Mouse (Mus musculus): ENCODE results near the gene Tmem252. TPM values are rescaled to one million over a fixed set of nuclear protein-coding genes. Genes with fewer than 3 reads are reported as not detected.

Tmem252 gene
- under 1 TPM in 3 of 4 experiments, not detected in 1; 0.09 to 0.11 (median 0.09) TPM for total RNA-seq (2022)

DNA sequence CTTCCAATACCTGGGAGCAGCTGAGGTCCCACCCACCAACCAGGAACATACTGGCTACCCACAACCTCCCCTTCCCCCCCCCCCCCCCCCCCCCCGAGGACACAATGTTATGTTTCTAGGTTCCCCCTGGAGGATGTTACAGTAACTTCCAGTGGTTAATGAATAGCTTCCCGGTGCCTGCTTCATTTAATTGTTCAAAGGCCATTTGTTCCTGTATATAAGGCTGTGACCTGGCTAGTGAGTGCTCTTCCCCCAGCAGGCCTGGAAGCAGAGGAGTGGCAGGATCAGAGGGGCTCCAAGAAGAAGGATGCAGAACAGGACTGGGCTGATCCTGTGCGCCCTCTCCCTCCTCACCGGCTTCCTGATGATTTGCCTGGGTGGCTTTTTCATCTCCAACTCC lies at the start of gene Tmem252:
TSS of gene Tmem252 (plus strand) at position 247 of the 400 bp plus-strand sequence.
- DNase-seq (ENCODE audit: low spot score): no peak

DNA sequence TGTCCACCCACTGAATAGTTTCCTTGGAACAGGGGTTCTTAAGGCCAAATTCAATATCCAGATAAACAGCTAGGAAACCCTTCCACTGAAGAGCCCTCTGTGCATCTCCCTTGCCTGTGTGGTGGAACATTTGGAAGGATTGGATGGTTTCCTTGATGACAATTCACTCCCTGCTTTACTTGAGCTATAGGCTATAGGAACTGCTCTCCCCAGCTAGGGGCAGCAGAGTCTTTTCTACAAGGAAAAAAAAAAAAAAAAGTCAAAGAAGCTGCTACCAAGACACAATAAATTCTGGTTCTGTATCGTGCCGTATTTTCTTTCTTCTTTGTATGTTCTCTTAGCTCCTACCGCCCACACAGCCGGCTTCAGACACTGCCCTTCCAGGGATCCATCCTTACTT lies 45.8 kb upstream of the Tmem252 start:
- no peak for DNase-seq (ENCODE audit: low spot score)

DNA sequence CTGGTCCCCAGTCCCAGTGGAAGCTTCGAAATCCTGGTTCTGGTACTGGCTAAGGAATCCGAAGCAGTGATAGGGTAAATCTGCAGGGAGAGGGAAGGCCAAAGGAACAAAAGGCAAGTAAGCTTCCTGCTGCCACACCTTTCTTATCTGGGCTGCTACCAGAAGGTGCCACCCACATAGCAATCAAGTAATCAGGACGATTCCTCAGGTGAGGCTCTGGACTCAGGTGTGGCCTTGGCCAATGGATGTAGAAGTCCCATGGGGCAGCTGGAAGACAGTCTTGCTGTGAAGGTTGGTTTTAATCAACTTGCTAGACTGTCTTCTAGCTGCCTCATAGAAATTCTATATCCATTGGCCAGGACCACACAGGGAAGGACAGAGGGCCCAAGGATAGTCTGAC lies 40.8 kb upstream of the Tmem252 start:
- no peak for DNase-seq (ENCODE audit: low spot score)

DNA sequence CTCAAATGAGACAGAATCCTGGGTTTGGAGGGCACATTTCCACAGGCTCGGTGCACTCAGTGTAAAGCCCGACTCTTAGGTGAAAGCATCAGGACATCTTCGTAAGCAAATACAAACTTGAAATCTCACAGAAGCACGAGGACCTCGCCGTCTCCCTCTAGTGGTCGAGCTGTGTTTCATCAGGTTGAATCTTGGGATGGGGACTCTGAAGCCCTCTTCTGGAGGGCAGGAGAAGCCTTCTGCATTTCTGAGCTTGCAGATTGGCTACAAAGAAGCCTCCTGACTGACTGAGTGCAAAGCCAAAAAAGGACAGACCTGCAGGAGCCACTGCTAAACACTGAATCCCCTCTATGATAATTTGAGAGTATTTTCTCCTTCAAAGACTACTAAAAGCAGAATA lies 39.2 kb upstream of the Tmem252 start:
- DNase-seq (ENCODE audit: low spot score): peak; percentile 57

DNA sequence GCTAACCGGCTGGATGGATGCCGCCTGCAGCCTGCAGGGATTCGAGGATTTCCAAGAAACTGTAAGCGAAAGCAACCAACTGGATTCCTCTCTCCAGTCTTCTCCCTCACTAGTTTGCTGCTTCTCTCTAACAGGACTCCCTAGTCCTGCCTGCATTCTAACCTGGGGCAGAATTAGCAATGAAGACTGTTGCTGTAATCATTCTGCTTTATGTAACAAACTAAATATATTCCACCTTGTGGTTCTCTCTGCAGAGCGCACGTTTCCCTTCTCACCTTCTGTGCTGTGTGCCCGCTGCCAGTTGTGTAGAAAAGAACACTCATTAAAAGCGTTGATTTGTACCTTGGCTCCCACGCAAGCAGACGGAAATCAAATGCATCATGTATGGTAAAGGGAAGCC lies 37.2 kb upstream of the Tmem252 start:
- DNase-seq (ENCODE audit: low spot score): no peak

DNA sequence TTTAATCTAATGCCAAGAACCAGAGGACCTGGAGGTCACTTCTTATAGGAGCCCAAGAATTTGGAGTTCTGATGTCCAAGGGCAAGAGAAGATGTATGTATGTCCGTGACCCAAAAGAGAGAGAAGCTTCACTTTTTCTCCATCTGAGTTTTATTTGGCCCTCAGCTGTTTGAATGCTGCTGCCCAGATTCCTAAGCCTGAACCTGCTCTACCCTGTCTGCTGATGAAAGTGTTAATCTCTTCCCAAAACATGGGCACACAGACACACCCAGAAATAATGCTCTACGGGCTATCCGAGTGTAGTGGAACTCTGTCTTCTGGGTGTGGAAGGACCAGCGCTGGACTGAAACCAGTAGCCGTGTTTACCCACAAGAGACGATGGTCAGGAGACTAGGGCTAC lies 35.8 kb upstream of the Tmem252 start:
- no peak for DNase-seq (ENCODE audit: low spot score)

DNA sequence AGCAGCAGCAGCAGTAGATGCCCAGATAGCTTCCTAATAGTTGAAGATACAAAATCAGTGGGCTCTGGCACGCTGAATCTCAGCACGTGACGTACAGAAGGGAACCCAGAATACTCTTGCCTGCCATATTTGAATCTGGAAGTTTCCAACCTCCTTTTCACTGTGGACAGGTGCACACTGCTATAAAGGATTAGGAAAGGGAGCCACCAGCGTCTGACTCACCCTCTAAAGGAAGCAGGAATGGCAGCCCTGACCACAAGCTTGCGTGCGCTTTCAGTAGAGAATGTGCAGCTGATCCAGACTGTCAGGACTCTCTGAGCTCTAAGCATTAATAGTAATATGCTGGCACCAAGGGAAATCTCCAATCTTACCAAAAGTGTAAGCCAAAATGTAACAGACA lies 32.8 kb upstream of the Tmem252 start:
- no peak for DNase-seq (ENCODE audit: low spot score)

DNA sequence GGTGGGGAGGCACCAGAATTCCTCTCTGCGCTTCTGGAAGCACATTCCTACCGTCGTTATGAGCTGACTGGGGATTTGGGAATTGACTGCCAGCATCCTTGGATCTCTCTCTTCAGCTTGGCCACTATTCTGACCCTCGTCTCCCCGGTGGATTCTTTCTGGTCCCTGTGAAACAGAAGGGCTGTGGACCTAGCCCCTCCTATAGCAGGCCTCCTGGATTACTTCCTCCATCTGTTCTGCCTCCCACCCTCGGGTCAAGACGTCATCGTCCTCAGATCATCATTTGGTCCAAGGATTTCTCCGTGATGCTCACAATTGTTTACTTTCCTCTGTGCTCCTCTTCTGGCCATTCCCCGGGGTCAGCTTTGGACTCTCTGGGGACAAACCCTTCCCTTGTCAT lies 28.8 kb upstream of the Tmem252 start:
- peak; percentile 23 for DNase-seq (ENCODE audit: low spot score)

DNA sequence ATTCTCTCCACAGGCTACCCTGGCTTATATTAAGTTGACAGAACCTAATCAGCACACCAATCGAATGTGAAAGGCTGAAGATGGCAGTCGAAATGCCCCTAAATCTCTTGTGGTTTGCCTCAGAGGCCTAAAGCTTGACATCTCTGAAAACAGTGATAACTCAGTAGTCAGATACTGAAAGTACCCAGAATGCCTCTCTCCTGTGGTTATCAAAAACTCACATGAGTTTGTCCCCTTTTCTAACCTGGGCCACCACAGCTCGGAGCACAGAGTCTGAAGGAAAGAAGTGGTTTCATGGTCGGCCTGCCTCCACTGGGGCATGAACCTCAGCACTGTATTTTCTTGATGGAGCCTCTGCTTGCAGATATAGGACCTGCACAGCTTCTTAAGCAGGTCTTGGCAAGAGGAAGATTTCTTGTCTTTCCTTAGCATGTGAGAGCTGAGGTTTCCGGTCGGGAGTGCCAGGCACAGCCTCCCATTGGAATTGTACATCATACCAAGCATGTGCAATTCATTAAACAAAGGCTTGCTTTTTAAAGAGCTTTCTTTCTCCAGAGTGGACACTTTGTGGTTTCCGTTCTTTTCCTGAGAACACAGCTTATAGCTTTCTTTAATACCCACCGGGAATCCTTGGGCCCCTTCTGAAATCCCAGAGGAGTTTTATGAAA lies 27.5 kb upstream of the Tmem252 start:
- DNase-seq (ENCODE audit: low spot score): no peak

DNA sequence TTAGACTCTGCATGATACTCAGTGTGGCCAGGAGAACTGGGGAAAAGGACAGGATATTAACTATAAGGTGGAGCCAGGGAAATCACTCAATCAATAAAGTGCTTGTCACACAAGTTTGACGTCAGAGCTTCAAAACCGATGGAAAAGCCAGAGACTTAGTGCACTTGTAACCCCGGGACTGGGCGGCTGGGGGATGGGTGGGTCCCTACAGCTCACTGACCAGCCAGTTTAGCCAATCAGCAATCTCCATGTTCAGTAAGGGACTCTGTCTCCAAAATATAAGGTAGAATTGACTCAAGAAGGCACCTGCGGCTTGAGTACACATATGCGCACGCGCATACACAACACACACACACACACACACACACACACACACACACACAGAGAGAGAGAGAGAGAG lies 25.8 kb upstream of the Tmem252 start:
- DNase-seq (ENCODE audit: low spot score): no peak

DNA sequence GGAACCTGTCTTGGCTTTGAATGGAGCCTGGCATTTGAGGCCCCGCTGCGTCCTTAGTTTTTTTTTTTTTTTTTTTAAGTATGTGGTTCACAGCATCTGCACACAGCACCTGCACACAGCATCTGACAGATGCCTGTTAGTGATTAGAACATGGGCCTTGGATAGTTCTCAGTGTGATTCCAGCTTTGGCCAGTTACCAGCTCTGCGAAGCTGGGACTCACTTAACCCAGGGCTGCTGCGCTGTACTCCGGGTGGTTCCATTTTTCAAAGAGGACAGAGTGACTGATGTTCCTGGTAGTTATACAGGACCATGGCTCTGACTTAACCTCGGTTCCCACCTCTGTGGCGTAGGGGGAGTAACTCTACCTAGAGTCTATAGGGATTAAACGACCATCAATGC lies 23.4 kb upstream of the Tmem252 start:
- DNase-seq (ENCODE audit: low spot score): no peak

DNA sequence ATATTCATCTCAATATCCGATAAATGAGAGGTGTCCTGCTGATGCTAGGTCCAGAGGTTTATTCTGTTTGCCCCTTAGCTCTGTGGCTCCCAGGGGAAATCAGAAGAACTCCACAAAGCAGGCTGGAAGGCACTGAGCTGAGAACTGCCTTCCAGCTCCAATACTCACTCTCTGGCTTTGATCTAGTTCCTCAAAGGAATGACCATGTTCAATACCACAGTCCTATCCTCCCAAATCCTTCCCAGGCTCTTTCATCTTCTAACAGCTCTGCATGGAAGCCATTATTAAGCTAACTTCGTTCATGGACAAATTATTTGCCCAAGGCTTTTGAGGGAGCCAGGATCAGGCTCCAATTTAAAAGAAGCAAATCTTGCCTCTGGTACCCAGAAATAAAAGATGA lies 22.2 kb upstream of the Tmem252 start:
- no peak for DNase-seq (ENCODE audit: low spot score)

DNA sequence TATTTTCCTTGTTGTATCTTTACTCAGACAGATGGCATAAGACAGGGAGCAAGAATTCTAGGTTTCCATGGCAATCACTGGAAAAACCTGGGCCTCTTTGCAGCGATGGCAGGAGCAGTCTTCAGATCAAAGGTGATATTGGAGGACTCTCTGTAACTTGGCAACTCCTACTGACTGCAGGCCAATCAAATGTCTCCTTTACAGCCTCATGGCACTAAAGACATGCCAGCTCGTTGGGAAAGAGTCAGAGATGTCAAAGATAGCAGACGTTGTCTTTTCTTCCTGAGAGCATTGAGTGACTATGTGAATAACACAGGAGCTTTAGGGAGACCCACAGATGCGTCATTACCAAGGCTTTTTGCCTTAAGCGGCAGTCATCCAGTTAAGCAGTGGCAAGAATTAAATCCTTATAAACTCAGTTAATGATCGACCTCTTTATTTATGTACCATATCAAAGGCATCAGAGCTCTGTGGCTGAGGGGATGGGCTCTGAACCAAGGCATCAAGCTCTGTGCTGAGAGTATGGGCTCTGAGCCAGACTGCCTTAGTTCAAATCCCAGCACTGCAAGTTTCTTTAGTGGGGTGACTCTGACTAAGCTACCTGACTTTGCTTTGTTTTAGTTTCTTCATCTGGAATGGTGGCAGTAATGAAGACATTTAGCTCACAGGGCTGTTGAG lies 21.3 kb upstream of the Tmem252 start:
- DNase-seq (ENCODE audit: low spot score): no peak

DNA sequence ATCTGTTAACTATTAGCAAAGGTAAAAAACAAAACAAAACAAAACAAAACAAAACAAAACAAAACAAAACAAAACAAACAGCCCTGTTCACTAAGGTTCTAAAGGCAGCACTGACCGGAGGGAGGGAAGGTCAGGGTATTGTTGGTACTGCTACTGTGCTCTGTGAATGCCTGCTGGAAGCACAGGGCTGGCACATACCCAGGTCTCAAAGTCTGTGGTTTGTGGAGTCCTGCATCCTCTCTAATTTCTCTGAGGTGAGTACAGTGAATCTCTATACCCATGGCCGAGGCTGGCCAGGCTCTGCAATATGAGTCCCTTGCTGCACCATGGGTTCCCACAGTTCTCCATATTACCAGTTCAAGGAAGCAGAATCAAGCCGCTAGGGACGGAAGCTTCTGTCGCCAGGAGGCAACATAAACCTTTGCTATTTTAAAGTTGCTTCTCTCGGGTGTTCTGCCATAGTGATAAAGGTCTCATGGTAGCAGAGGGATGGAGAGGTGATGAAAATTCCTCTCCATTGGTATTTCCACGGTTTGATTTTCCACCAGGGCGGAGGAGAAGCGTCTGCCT lies 20.5 kb upstream of the Tmem252 start:
- DNase-seq (ENCODE audit: low spot score): no peak

DNA sequence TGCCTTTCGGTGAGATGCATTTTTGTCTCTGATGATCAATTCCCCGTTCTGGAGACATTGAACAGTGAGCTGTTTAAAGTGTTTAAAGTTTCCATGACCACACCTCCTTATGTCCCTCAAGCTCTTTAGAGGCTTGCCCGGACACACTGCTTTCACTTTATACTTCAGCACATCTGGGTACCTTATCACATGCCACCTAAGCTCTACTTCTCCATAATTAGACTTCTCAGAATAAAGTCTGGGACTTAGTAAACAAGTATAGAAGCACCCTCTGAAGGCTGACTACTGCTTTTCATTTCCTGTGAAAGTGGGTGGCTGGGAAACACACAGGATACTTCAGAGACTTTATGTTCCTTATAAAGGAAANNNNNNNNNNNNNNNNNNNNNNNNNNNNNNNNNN lies 16.8 kb upstream of the Tmem252 start:
- DNase-seq (ENCODE audit: low spot score): no peak

DNA sequence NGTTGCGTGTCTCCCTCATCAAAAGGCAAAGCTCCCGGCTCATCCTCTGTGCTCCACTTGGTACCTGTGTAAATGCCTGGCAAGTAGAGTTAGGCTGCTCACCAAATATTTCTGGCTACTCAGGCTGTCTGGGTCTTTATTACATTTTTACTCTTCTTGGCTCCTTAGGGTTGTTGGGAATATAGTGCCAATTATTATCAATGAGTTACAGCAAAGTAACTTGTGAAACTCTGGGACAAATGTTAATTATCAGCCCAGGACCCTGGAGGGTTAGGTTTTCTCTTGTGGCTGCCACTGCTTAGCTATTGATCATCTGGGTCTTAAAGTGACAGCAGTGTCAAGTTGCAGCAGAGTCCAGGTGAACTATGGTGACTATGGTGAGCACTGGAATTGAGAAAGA lies 11.5 kb upstream of the Tmem252 start:
- DNase-seq (ENCODE audit: low spot score): no peak

DNA sequence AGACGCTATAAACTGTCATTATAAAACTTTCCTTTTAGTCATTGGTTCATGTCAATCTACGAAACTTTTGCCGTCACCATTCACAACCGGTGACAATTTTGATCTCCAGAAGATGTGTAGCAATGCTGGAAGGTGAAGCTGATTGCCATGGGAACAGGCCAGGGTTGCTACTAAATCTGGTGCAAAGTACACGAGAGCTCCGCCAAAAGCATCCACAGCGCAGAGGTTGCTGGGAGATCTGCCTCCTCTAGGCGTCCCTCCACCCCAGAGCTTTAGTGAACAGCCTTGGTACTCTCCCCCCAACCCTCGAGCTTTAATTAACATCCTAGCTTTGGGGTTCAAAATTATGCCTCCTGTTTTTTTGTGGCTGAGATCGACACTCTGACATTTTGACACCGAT lies 8.0 kb upstream of the Tmem252 start:
- no peak for DNase-seq (ENCODE audit: low spot score)

DNA sequence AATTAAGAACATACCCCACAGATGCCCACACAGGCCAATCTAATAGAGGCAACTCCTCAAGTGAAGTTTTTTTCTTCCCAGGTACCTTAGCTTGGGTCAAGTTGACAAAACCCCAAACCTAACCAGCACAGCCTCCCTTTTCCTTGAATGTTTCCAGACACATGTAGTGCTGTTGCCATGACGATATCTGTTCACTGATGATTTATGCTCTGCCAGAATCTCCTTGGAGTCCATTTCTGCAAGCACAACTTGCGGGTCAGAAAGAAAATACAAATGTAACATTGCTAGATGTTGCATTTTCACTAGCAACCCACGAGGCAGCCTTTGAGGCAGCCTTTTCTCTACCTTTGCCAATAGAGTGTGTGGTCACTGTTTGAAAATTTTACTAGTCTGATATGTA lies 6.3 kb upstream of the Tmem252 start:
- DNase-seq (ENCODE audit: low spot score): no peak

DNA sequence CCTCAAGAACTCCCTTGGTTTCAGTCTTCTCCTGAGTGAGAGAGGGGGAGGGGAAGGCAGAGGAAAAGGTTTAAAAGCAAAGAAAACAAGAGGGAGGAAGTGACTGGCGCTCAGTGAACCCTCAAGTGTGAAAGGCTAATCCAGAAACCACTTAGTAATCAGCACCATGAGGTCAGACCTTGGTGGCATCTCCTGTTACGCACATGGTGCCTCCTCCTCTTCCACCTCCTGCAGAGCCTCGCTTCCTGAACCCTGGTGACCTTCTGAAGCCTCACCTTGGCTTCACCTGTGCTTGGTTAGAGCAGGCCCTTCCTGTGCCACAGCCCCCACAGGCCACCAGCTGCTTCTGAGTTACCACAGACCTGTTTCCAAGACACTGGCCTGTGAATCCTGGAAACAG lies 2.2 kb upstream of the Tmem252 start:
- no peak for DNase-seq (ENCODE audit: low spot score)

DNA sequence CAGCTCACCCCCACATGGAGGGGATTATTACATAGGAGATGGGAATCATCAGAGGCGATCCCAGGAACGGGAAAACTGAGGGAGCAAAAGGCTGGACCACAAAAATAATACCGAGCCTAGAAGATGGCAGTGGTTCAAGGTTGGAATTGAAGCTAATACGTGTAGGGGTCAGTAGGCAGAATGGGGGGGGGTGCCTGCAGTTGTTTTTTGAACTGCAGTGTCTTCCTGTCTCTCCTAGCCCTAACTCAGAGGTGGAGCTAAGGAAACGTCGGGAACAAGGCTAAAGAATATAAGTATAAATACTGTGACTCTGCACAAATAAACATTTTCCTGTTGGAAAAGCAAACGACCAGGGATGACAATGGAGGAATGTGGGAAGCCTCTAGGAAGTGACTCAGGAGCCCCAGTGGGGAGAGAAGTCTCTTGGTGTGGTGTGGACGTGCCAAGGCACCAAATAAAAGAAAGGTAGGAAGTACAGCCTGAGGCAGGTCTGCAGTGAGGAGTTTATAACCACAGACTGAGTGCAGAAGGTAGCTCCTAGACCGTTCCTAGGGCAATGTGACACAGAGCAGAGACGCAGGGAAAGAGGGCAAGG lies 1.3 kb upstream of the Tmem252 start:
- no peak for DNase-seq (ENCODE audit: low spot score)

DNA sequence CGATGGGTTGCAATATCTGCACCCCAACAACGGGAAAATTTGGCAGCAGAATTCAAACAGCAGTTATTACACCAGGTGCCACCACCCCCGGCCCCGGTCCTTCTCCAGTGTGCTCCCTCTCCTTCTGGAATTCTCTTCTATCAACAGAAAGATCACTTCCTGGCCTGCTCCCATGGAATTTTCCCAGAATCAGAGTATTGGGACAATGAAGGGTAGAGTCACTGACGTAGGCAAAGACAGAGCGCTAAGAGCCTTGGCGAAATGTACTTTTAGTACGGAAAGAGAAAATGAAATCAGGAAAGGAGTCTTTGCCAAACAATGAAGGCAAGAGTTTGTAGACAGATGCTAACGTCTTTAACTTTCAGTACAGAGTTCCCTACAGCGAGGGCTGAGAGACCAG lies 477 bp upstream of the Tmem252 start:
- peak; percentile 26 for DNase-seq (ENCODE audit: low spot score)

DNA sequence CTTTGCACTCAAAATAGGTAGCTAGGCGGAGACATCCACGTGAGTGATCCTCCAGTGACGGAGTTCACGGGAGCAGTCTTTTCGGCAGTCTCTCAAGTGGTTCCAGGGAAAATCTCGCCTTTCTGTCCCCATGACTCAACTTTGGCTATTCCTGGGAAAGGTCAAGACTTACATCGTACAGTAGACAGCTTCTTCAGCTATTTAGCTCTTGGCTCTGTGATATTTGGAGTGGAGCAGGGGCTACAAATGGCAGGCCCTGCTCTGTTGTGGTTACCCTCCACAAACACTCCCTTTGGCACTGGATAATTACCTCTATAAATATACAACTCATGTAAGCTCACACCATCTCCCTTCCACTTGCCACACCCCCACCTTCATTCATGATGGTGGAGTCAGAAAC lies 2.6 kb downstream of the Tmem252 start:
- DNase-seq (ENCODE audit: low spot score): no peak
